Mouse (Mus musculus) spleen, postnatal 4 days (tissue): ENCODE measurements around the gene Plin2.
A peak's percentile ranks its signal among the peaks of the same experiment; 100 is the strongest.
"Not testable (repeated sequence)": the region's sequence is repeated elsewhere in the genome, so short reads cannot be mapped to it uniquely, and the experiment has no call there.

ENCODE experiments used
- DNase-seq, 2 experiments: peaks; one replicate each; pipeline ENCODE4 v3.0.0; 2022; ENCODE audit warnings: low spot score in 2 of 2

Plin2 gene

GRCm38 (mm10) chr4:86631831-86632230 lies 38.0 kb downstream of the Plin2 start:
- DNase-seq, result no peak

- DNase-seq, result not testable (repeated sequence)
Measured at GRCm38 (mm10) chr4:86626496-86626895, 43.4 kb downstream of the Plin2 start.

- no peak for DNase-seq
Measured at GRCm38 (mm10) chr4:86625463-86625862, 44.4 kb downstream of the Plin2 start.

- not testable (repeated sequence) for DNase-seq
Measured at GRCm38 (mm10) chr4:86622532-86622931, 47.3 kb downstream of the Plin2 start.

- no peak for DNase-seq
Measured at GRCm38 (mm10) chr4:86622116-86622515, 47.7 kb downstream of the Plin2 start.

- DNase-seq, result no peak
Measured at GRCm38 (mm10) chr4:86620506-86620905, 49.4 kb downstream of the Plin2 start.

- no peak for DNase-seq
Measured at GRCm38 (mm10) chr4:86612289-86612620, 57.6 kb downstream of the Plin2 start.

GRCm38 (mm10) chr4:86611524-86612288 lies 58.2 kb downstream of the Plin2 start, which contains the start of gene Haus6:
Gene Haus6 (minus strand): TSS chr4:86612055.
- peak; percentile 89 to 94 for DNase-seq
